Mouse (Mus musculus) lung, embryonic 14.5 days (tissue): ENCODE data around the gene Pa2g4. TPM values are rescaled to one million over a fixed set of nuclear protein-coding genes. Genes with fewer than 3 reads are reported as not detected.
"Not testable (repeated sequence)": the region's sequence is repeated elsewhere in the genome, so short reads cannot be mapped to it uniquely, and the experiment has no call there.

ENCODE experiments used
- ATAC-seq: fragments of 200-750 bp; cut with Nextera tagmentation; 2 replicates; pipeline ENCODE4 v1.8.0; 2017; ENCODE audit warnings: mild to moderate bottlenecking, moderate TSS enrichment, moderate library complexity; ENCODE audit not compliant: insufficient read depth
- DNase-seq: peaks from one replicate; pipeline ENCODE4 v3.0.0-alpha.2; 2015
- H3K27ac ChIP-seq: fragments of 300-500 bp; sonication (generic); 2 replicates; pipeline ENCODE4 v1.5.1; 2014; ENCODE audit warnings: low read depth, mild to moderate bottlenecking, moderate library complexity
- H3K27me3 ChIP-seq: fragments of 300-500 bp; sonication (generic); 2 replicates; pipeline ENCODE4 v1.6.1; 2014; ENCODE audit warnings: low read length, control low read depth; ENCODE audit not compliant: insufficient read depth
- H3K36me3 ChIP-seq: fragments of 300-500 bp; sonication (generic); 2 replicates; pipeline ENCODE4 v1.6.1; 2014; ENCODE audit warnings: control low read depth; ENCODE audit not compliant: insufficient read depth
- H3K4me1 ChIP-seq: fragments of 300-500 bp; sonication (generic); 2 replicates; pipeline ENCODE4 v1.6.1; 2014; ENCODE audit warnings: antibody characterized with exemption, control low read depth; ENCODE audit not compliant: insufficient read depth
- H3K4me2 ChIP-seq: fragments of 300-500 bp; sonication (generic); 2 replicates; pipeline ENCODE4 v1.6.1; 2014; ENCODE audit warnings: mild to moderate bottlenecking
- H3K4me3 ChIP-seq: fragments of 300-500 bp; sonication (generic); 2 replicates; pipeline ENCODE4 v1.5.1; 2014; ENCODE audit warnings: low read depth, low read length
- H3K9ac ChIP-seq: fragments of 300-500 bp; sonication (generic); 2 replicates; pipeline ENCODE4 v1.6.1; 2014
- H3K9me3 ChIP-seq: fragments of 300-500 bp; sonication (generic); 2 replicates; pipeline ENCODE4 v1.6.1; 2016; ENCODE audit warnings: low read depth, low read length, control low read depth
- CTCF ChIP-seq: IDR thresholded peaks from 2 replicates; pipeline ENCODE4 v1.5.1; 2016; ENCODE audit warnings: antibody characterized with exemption, low read depth
- WGBS: fragments of 180-500 bp; shearing (Covaris S2); extraction: QIAGEN DNeasy Blood & Tissue Kit; methylation state at CpG from one replicate; pipeline ENCODE4 v1.1.7; 2014; 5-methylcytosine and 5-hydroxymethylcytosine counted together
- polyA plus RNA-seq: library from polyadenylated mRNA; unstranded; fragments of >200 nt; fragmentation: Nextera tagmentation; extraction: Ambion mirVana; gene quantifications from 2 replicates; pipeline ENCODE4 v1.2.1, GENCODE M21; 2014

Gene Pa2g4
- polyA plus RNA-seq, 1 experiment from 2014 or later: 244 TPM

DNA sequence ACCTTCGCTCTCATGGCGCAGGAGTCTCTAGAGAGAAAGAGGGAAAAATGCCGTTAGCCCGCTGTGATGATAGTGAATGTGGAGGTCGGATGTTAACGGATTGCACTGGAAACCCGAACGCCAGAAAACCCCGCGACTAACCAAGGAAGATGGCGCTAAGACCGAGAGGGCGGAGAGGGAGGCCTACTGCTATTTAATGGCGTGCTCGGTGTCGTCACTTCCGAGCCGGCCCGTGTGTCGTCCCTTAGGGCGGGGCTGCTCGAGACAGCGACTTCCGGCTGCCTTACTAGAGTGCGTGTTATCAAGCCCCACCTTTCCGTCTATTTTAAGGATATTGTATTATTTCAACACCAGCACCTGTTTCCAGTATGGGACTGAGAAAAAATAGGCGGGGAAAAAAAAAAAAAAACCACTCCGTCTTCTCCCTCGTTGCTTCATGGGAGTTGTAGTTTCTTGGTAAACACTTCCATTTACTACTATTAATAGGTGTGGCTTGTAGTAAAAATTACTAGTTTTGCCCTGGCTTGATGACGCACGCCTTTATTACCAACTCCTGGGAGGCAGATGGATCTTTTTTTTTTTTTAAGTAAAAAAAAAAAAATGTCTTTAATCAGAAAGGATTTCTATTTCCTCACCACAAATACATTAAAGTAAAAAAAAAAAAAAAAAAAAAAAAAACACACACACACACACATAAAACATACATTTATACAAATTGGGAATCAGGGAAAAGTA lies 16.7 kb downstream of the Pa2g4 start, which contains the start of gene Rpl41:
Rpl41 (minus strand) TSS at position 359 of the 735 bp plus-strand sequence.
- Histone ChIP-seq H3K9me3 (no peaks in the 10 kb centered on the region), H3K27ac (peak within 1 kb of the TSS; percentile 98), H3K9ac (peak within 1 kb of the TSS; percentile 96), H3K4me3 (peak within 1 kb of the TSS; percentile 86), H3K36me3 (peaks cover 21% of the 10 kb centered on the region), H3K27me3 (no peaks in the 10 kb centered on the region), H3K4me2 (peak within 1 kb of the TSS; percentile 79), H3K4me1 (no peaks in the 10 kb centered on the region)
- no peak for TF ChIP-seq CTCF
- under 1% methylated on average over 31 of the region's 31 CpGs for WGBS
- DNase-seq: peak; percentile 99
- peak; percentile 88 for ATAC-seq

DNA sequence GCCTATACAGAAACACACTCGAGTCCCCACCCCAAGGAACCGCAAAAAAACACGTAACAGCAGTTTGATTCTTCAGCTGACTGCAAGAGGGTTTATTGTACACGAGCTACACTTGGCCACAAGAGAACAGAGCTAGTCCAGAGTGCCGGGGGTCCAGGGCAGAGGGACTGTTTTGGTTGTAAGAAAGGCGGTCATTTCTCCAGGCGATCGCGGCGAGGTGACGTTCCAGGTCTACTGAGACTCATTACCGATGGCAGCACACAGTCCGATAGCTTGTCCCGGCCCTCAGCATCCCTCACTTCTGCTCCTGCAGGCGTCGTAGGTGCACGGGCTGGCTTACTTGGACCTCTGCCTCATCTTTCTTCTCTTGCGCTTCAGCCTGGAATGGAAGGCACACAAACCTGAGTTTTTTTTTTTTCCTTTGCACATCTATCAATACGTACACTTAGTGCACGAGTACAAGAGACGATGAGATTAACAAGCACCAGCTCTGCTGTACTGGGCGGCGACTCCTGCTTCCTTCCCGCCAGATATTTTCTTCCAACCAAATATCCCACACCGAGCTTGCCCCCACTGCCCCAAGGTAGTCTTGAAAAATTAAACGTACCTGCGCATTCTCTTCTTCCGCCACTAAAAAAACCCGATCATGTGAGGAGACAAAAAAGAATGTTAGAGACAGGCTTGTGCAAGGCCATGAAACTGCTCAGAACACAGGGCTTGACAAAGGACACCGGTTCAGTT lies 17.6 kb downstream of the Pa2g4 start:
- WGBS: under 1% methylated on average over 23 of the region's 30 CpGs
- not testable (repeated sequence) for H3K4me1 ChIP-seq, DNase-seq, H3K9me3 ChIP-seq, H3K27me3 ChIP-seq
- H3K4me3 ChIP-seq: peak overlapping the region; percentile 86
- H3K27ac ChIP-seq: peak overlapping the region; percentile 98
- H3K36me3 ChIP-seq: peaks cover 30% of the 10 kb centered on the region
- peak overlapping the region; percentile 96 for H3K9ac ChIP-seq
- peak overlapping the region; percentile 79 for H3K4me2 ChIP-seq
- 0 out of 2 replicates have a peak, but pooled peaks have one; percentile 0 for ATAC-seq

DNA sequence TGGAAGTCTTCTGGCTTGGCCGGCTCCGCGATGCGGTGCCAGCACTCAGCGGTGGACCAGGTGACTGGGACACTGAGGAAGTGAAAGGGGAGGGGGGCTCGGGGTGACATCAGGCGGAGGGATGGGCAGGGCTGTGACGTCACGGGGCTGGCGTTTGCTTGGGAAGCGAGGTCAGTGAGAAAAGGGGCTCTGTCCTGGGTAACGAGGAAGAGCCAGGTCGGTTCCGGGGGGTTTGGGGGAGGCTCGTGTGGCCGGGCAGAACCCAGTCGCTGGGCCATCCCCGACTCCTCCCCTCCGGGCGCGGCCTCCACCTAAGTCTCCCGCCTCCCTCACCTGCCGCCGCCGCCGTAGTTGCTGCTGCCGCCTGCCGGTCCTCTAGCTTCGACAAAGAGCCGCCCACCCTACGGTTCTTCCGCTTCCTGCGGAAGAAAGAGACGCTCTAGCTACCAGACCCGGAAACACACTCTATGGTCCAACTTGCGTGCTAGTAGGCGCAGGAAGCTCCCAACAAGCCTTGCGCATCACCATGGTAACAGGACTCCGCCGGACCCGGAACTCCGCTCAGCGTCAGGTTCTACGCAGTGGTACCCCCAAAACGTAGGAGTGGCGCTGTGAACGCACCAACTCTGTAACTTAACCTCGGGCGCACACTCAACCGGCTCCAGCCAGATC lies 18.3 kb downstream of the Pa2g4 start, which contains the start of gene Zc3h10:
Zc3h10 (minus strand) TSS at position 414 of the 672 bp plus-strand sequence.
- WGBS: under 1% methylated on average over 50 of the region's 50 CpGs
- peak; percentile 99 for DNase-seq
- peak within 1 kb of the TSS; percentile 79 for H3K4me2 ChIP-seq
- peak within 1 kb of the TSS; percentile 96 for H3K9ac ChIP-seq
- H3K27me3 ChIP-seq: no peaks in the 10 kb centered on the region
- peak; percentile 92 for ATAC-seq
- peak within 1 kb of the TSS; percentile 86 for H3K4me3 ChIP-seq
- peak within 1 kb of the TSS; percentile 98 for H3K27ac ChIP-seq
- TF ChIP-seq CTCF: peak; percentile 55
- peaks cover 37% of the 10 kb centered on the region for H3K36me3 ChIP-seq
- no peaks in the 10 kb centered on the region for H3K9me3 ChIP-seq
- H3K4me1 ChIP-seq: no peaks in the 10 kb centered on the region

DNA sequence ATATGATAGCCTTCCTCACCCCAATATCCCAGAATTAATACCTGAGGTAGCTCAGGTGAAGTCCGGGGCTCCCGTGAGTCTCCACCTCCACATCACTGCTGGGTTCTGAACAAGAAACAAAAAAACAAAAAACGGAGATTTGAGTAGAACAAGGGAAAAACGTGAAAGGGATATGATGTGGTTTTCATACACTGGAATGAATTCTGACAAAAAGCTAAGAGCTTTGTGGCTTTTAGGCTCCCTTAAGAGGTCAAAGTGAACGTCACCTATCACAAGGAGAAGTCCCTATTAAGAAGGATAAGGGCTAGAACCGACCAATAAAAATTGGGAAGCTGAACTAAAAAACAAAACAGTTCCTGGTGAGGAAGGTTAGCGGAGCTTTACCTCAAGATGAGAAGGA lies 19.0 kb downstream of the Pa2g4 start:
- Histone ChIP-seq H3K36me3 (peaks cover 43% of the 10 kb centered on the region), H3K27me3 (no peaks in the 10 kb centered on the region), H3K9me3 (no peaks in the 10 kb centered on the region), H3K4me3 (peak overlapping the region; percentile 86), H3K4me2 (peak overlapping the region; percentile 79), H3K9ac (peak overlapping the region; percentile 96), H3K4me1 (no peaks in the 10 kb centered on the region), H3K27ac (peak overlapping the region; percentile 90)
- WGBS: 19% methylated on average over 7 of the region's 7 CpGs
- TF ChIP-seq CTCF: no peak
- peak; percentile 14 for DNase-seq
- ATAC-seq: no peak

DNA sequence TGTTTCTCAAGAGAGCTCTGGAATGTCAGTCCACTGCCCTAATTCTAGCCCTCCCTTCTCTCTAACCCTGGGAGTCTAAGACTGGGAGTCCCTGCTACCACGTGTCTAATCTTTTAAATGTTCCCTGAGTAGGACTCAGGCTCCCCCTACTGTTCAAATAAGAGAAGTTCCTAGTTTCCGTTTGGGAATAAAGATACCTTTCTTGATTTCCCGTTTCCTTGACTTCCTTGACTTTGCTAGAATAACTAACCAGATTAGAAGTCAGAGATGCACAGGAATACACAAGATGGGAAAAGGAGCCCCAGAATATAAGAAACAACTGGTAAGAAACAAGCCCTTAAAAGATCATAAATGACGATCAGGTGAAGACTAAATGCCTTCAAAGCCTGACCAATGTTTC lies 19.4 kb downstream of the Pa2g4 start:
- H3K4me3 ChIP-seq: peak overlapping the region; percentile 86
- H3K9ac ChIP-seq: peak overlapping the region; percentile 96
- 12% methylated on average over 4 of the region's 4 CpGs for WGBS
- no peaks in the 10 kb centered on the region for H3K9me3 ChIP-seq
- DNase-seq: peak; percentile 85
- no peaks in the 10 kb centered on the region for H3K27me3 ChIP-seq
- H3K36me3 ChIP-seq: peaks cover 43% of the 10 kb centered on the region
- H3K4me2 ChIP-seq: peak overlapping the region; percentile 79
- H3K27ac ChIP-seq: peak overlapping the region; percentile 90
- ATAC-seq: no peak
- H3K4me1 ChIP-seq: no peaks in the 10 kb centered on the region
- peak; percentile 80 for TF ChIP-seq CTCF

GRCm38 (mm10) chr10:128545570-128545898 lies 20.3 kb downstream of the Pa2g4 start:
- Histone ChIP-seq H3K4me1 (no peaks in the 10 kb centered on the region), H3K9me3 (no peaks in the 10 kb centered on the region), H3K9ac (no peak overlapping the region), H3K4me2 (no peak overlapping the region), H3K27ac (no peak overlapping the region), H3K4me3 (no peak overlapping the region), H3K36me3 (peaks cover 43% of the 10 kb centered on the region), H3K27me3 (no peaks in the 10 kb centered on the region)
- DNase-seq (no peak), ATAC-seq (no peak)
- TF ChIP-seq CTCF: no peak
- 77% methylated on average over 3 of the region's 3 CpGs for WGBS
